Mouse (Mus musculus): ENCODE measurements around the gene Lancl1.

Lancl1 gene

GRCm38 (mm10) chr1:67038246-67038987, at the start of gene Lancl1:
Gene Lancl1, minus strand, starts transcription at chr1:67038872.
- DNase-seq (ENCODE audit: extremely low read depth, low read depth, low spot score), result no peak

- DNase-seq (ENCODE audit: extremely low read depth, low read depth, low spot score), result no peak
Measured at GRCm38 (mm10) chr1:67079146-67079545, 40.5 kb upstream of the Lancl1 start.

GRCm38 (mm10) chr1:67078666-67079065, 40.0 kb upstream of the Lancl1 start:
- no peak for DNase-seq (ENCODE audit: extremely low read depth, low read depth, low spot score)

GRCm38 (mm10) chr1:67077739-67078138, 39.1 kb upstream of the Lancl1 start:
- DNase-seq (ENCODE audit: extremely low read depth, low read depth, low spot score), result no peak

- no peak for DNase-seq (ENCODE audit: extremely low read depth, low read depth, low spot score)
Measured at GRCm38 (mm10) chr1:67067561-67067960, 28.9 kb upstream of the Lancl1 start.

- no peak for DNase-seq (ENCODE audit: extremely low read depth, low read depth, low spot score)
Measured at GRCm38 (mm10) chr1:67065347-67066270, 26.9 kb upstream of the Lancl1 start.

- DNase-seq (ENCODE audit: extremely low read depth, low read depth, low spot score), result no peak
Measured at GRCm38 (mm10) chr1:67061456-67062085, 22.9 kb upstream of the Lancl1 start.

- no peak for DNase-seq (ENCODE audit: extremely low read depth, low read depth, low spot score)
Measured at GRCm38 (mm10) chr1:67055816-67056215, 17.1 kb upstream of the Lancl1 start.

GRCm38 (mm10) chr1:67052721-67053120, 14.0 kb upstream of the Lancl1 start:
- DNase-seq (ENCODE audit: extremely low read depth, low read depth, low spot score), result no peak

- DNase-seq (ENCODE audit: extremely low read depth, low read depth, low spot score), result no peak
Measured at GRCm38 (mm10) chr1:67049600-67049999, 10.9 kb upstream of the Lancl1 start.

GRCm38 (mm10) chr1:67048696-67049095, 10.0 kb upstream of the Lancl1 start:
- DNase-seq (ENCODE audit: extremely low read depth, low read depth, low spot score), result no peak

- DNase-seq (ENCODE audit: extremely low read depth, low read depth, low spot score), result no peak
Measured at GRCm38 (mm10) chr1:67045100-67045499, 6.4 kb upstream of the Lancl1 start.

GRCm38 (mm10) chr1:67042583-67042982, 3.9 kb upstream of the Lancl1 start:
- DNase-seq (ENCODE audit: extremely low read depth, low read depth, low spot score), result no peak

GRCm38 (mm10) chr1:67039083-67039482, 411 bp upstream of the Lancl1 start:
- DNase-seq (ENCODE audit: extremely low read depth, low read depth, low spot score), result no peak

- no peak for DNase-seq (ENCODE audit: extremely low read depth, low read depth, low spot score)
Measured at GRCm38 (mm10) chr1:67037198-67037597, 1.5 kb downstream of the Lancl1 start.

GRCm38 (mm10) chr1:67033278-67033677, 5.4 kb downstream of the Lancl1 start:
- no peak for DNase-seq (ENCODE audit: extremely low read depth, low read depth, low spot score)

GRCm38 (mm10) chr1:67026927-67027511, 11.7 kb downstream of the Lancl1 start:
- no peak for DNase-seq (ENCODE audit: extremely low read depth, low read depth, low spot score)

GRCm38 (mm10) chr1:67026142-67026541, 12.5 kb downstream of the Lancl1 start:
- DNase-seq (ENCODE audit: extremely low read depth, low read depth, low spot score), result no peak

GRCm38 (mm10) chr1:67022767-67023166, 15.9 kb downstream of the Lancl1 start:
- DNase-seq (ENCODE audit: extremely low read depth, low read depth, low spot score), result no peak

- DNase-seq (ENCODE audit: extremely low read depth, low read depth, low spot score), result no peak
Measured at GRCm38 (mm10) chr1:67022051-67022450, 16.6 kb downstream of the Lancl1 start.

GRCm38 (mm10) chr1:67020637-67021161, 18.0 kb downstream of the Lancl1 start:
- DNase-seq (ENCODE audit: extremely low read depth, low read depth, low spot score), result no peak
